Mouse (Mus musculus): ENCODE measurements around the gene Gas2l3.

DNA sequence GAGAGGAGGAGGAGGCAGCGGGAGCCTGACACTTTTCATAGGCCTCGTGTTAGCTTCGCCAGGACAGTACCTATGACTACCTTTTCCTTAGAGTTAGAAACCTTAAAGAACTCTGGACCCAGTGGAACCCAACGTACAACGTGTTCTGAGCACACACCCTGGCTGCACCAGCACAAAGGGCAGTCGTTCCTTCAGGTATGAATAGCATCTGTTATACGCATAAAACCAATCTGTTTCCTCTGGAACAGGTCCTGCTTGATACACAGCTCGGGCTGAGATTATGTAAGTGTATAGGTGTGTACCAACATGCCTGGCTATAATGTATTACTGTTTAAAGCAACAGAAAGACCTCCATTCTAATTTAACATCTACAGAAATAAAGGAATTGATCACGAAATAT lies 19.6 kb downstream of the Gas2l3 start:
- TF ChIP-seq EP300 (IDR thresholded peaks at IDR 0.05; ENCODE audit: insufficient read depth, low read depth, low read length) = no peak
- no peak for TF ChIP-seq POLR2A (IDR thresholded peaks at IDR 0.05; ENCODE audit: insufficient read depth, low read depth, low read length)
- no peak for TF ChIP-seq CTCF (IDR thresholded peaks at IDR 0.05)

Data from heart, adult 2 months (tissue).